Mouse (Mus musculus): ENCODE data around the gene Ldb3. TPM values are rescaled to one million over a fixed set of nuclear protein-coding genes. Genes with fewer than 3 reads are reported as not detected.

Ldb3 gene
- total RNA-seq, 2 experiments from 2014 or later, result 3.3 to 4.0 TPM

DNA sequence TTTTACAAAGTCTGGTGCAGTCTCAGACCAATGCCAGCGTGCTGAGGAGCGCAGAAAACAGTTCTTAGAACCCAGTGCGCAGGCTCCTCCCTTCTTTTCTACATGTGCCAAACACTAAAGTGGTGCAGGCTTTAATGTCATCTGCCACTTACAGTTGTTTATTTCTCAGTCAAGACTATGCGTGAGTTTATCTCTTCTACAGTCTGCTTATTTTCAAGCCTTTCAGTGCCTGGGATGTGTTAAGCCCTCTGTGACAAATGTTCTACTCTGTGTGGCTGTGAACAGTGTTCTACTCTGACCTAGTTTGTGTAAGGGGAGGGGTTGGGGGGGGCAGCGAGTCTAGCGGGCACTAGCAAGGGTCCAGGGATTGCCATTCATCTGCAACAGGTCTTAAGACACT, 25.0 kb upstream of the Ldb3 start:
- DNase-seq (ENCODE audit: low spot score in 2 of 2), result no peak
- H3K27ac ChIP-seq, result no peak overlapping the region
- no peak for TF ChIP-seq CTCF (conservative IDR thresholded peaks at IDR 0.05)

DNA sequence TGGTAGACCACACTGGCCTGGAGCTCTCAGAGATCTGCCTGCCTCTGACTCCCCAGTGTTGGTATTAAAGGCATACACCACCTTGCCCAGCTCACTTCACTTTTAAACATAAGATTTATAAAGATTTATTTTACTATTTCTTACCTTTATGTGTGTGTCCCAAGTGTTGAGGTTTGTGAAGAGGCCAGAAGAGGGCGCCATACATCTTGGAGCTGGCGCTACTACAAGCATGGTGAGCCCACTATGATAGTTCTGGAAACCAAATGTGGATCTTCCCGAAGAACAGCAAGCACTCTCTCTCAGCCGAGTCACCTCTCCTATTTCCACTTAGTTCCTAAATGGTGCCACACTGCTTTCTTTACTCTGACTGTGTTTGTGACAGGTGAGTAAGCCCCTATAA, 23.7 kb upstream of the Ldb3 start:
- peak; percentile 68 for TF ChIP-seq CTCF (conservative IDR thresholded peaks at IDR 0.05)
- no peak for DNase-seq (ENCODE audit: low spot score in 2 of 2)
- Histone ChIP-seq H3K27ac (no peak overlapping the region), H3K4me3 (no peak overlapping the region)

More for the DNA sequence above, 25.0 kb upstream of the Ldb3 start:
- H3K4me3 ChIP-seq, result no peak overlapping the region

- no peak for DNase-seq (ENCODE audit: low spot score in 2 of 2)
- no peak for TF ChIP-seq CTCF (conservative IDR thresholded peaks at IDR 0.05)
- H3K4me3 ChIP-seq, result no peak overlapping the region
- no peak overlapping the region for H3K27ac ChIP-seq
Measured at GRCm38 (mm10) chr14:34611591-34611990, 23.1 kb upstream of the Ldb3 start.

DNA sequence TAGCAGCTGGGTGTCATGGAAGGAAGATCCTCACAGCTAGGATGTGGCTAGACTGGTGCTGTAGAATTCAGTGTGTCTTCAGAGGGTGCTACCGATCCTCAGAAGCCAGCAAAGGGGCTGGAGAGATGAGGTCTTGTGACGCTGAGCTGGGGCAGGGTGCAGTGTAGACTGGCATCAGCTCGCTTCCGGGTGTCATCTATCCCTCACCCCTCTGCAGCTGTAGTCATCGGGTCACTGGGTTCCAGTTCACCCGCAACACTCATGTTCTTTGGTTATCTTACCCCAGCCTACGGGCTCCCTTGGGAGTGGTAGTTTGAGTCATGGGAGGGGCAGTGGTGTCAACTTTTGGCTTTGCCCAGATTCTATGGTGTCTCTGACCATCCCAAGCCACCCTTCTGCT, 13.4 kb upstream of the Ldb3 start:
- Histone ChIP-seq H3K27ac (no peak overlapping the region), H3K4me3 (no peak overlapping the region)
- TF ChIP-seq CTCF (conservative IDR thresholded peaks at IDR 0.05), result no peak
- DNase-seq (ENCODE audit: low spot score in 2 of 2), result no peak

DNA sequence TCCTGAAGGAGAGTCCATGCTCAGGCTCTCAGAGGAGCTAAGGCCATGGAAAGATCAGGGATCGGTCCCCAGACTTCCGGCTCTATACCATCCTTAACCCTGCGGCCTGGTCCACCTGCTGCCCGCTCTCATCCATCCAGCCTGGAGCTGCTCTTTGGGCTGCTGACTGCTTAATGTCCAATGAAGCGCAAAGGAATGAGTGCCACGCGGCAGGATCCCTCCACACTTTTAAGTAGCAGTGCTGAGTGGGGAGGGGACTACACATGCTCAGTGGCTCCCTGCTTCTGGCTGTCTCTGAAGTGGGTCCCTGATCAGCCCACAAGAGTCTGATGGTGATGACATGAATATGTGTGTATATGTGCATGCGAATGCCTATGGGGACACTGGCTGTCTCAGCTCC, 11.5 kb upstream of the Ldb3 start, which contains the start of gene Opn4:
Opn4 (minus strand) TSS at position 202 of the 400 bp plus-strand sequence.
- no peak for TF ChIP-seq CTCF (conservative IDR thresholded peaks at IDR 0.05)
- DNase-seq (ENCODE audit: low spot score in 2 of 2), result no peak

GRCm38 (mm10) chr14:34595596-34596255, 7.2 kb upstream of the Ldb3 start:
- TF ChIP-seq CTCF (conservative IDR thresholded peaks at IDR 0.05), result peak; percentile 61
- no peak overlapping the region for H3K4me3 ChIP-seq
- no peak overlapping the region for H3K27ac ChIP-seq
- DNase-seq (ENCODE audit: low spot score in 2 of 2), result no peak

More for the DNA sequence above, 11.5 kb upstream of the Ldb3 start, which contains the start of gene Opn4:
- Histone ChIP-seq H3K27ac (no peak within 1 kb of the TSS), H3K4me3 (no peak within 1 kb of the TSS)

DNA sequence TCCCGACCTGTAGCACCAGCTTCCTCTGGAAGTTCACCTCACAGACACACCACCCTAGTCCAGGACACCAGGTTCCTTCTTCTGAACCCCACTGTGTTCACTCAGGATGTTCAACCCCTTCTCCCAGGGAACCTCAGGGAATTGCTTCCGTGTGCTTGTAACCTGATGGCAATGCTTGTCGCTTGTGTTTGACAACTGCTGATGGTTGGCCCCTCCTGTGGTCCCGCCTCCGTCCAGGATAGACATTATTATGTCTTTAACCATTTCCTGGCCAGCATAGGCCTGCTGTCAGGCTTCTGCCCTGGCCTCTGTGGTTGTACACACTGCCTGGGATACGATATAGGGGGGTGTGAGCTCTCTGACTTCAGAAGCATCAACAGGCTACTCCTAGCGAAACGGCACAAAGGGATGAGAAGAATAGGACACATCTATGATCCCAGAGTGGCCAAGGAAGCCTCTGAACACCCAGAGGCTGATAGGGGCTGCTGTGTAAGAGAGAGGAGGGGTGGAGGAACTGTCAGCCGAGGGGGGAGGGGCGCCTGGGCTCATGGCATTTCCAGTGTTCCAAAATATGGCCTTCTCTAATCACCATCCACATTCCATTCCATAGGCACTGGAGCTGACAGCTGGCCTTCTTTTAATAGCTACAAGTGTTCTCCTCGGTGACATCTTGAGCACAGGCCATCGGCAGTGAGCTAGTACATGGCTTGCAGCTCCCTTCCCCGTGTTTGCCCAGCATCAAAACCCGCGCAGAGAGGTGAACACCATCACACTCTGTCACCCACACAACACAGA, 3.5 kb upstream of the Ldb3 start:
- DNase-seq (ENCODE audit: low spot score in 2 of 2), result no peak
- peak overlapping the region; percentile 3; the same call in 1 of the 2 replicates for H3K27ac ChIP-seq
- peak overlapping the region; percentile 22; the same call in 1 of the 2 replicates for H3K4me3 ChIP-seq
- no peak for TF ChIP-seq CTCF (conservative IDR thresholded peaks at IDR 0.05)

DNA sequence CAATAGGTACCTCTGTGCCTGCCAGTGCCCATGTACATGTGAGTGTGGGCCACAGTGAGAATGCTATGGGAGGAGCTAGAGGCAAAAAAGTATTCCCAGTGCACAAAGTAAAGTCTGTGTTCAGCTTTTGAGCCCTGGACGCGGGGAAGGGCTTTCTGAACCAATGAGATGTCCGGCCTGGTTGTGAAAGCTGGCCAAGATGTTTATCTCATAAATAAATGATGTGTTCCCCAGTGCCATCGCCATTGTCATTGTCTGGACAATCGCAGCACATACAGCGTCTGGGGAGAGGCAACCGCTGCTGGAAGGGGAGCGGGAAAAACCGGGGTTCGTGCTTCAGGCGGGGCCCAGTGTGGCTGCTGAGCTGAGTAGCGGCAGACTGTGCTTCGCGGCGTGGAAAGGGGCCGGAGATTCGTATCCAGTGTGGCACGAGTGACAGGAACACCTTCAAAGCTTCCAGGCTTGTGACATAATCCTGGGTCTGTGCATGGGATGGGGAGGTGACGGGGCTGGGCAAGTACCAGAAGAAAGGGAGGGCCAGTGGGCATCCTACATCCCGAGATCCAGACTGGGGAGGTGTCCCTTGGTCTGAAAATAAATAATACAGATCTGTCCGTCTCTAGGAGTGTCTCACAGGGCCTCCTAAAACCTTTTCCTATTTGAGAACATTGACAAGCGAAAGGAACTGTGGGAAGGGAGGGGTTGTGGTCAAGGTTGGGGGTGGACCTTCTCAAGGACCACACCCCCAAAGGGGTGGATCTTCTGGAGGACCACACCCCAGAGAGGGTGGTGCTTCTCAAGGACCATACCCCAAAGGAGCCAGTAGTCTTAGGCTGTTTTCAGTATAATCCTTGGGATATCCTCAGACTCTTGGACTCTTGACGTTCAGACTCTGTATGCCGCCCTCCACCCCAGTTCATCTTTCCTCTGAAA, 2.5 kb upstream of the Ldb3 start:
- no peak for TF ChIP-seq CTCF (conservative IDR thresholded peaks at IDR 0.05)
- peak overlapping the region; percentile 83 for H3K27ac ChIP-seq
- H3K4me3 ChIP-seq, result peak overlapping the region; percentile 22; the same call in 1 of the 2 replicates
- no peak for DNase-seq (ENCODE audit: low spot score in 2 of 2)

DNA sequence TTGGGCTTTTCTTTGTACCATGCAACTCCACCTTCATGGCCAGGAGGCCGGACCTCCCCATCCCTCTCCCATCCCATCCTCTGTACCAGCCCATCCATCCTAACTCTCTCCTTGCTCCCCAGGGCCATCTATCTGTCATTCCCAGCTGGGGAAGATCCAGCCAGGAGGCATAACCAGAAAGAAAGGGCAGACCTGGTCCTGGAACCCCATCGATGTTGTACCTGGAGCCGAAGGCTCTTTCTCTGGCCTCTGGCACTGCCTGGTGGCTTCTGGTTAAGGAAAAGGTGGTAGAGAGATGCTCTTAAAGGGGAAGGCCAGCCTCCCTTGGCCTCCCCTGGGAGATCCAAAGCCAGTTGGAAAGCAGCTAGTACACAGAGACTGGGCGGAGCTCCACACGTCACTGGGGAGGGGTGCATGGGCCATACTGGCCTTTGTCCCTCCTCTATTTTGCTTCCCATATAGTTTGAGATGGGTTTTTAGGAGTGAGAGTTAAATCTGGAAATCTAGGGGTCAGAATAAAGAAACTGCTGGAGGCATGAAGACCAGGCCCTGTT, 1.6 kb upstream of the Ldb3 start:
- DNase-seq (ENCODE audit: low spot score in 2 of 2), result no peak
- Histone ChIP-seq H3K27ac (peak overlapping the region; percentile 76), H3K4me3 (no peak overlapping the region)
- TF ChIP-seq CTCF (conservative IDR thresholded peaks at IDR 0.05), result no peak

- DNase-seq (ENCODE audit: low spot score in 2 of 2), result no peak
- Histone ChIP-seq H3K27ac (peak overlapping the region; percentile 76), H3K4me3 (no peak overlapping the region)
- no peak for TF ChIP-seq CTCF (conservative IDR thresholded peaks at IDR 0.05)
Measured at GRCm38 (mm10) chr14:34589185-34589713, 767 bp upstream of the Ldb3 start.

GRCm38 (mm10) chr14:34588005-34588404, 477 bp downstream of the Ldb3 start:
- TF ChIP-seq CTCF (conservative IDR thresholded peaks at IDR 0.05), result no peak
- H3K27ac ChIP-seq, result no peak overlapping the region
- H3K4me3 ChIP-seq, result no peak overlapping the region
- no peak for DNase-seq (ENCODE audit: low spot score in 2 of 2)

GRCm38 (mm10) chr14:34586871-34587270, 1.6 kb downstream of the Ldb3 start:
- no peak for DNase-seq (ENCODE audit: low spot score in 2 of 2)
- no peak overlapping the region for H3K4me3 ChIP-seq
- no peak overlapping the region for H3K27ac ChIP-seq
- no peak for TF ChIP-seq CTCF (conservative IDR thresholded peaks at IDR 0.05)
